Mouse (Mus musculus): ENCODE measurements at regions not wholly inside any gene's neighbourhood (a gene's known extent, or its start where the extent isn't known, plus 50 kb on each side); places are given as distances from the start of the nearest gene placed in this dataset.

DNA sequence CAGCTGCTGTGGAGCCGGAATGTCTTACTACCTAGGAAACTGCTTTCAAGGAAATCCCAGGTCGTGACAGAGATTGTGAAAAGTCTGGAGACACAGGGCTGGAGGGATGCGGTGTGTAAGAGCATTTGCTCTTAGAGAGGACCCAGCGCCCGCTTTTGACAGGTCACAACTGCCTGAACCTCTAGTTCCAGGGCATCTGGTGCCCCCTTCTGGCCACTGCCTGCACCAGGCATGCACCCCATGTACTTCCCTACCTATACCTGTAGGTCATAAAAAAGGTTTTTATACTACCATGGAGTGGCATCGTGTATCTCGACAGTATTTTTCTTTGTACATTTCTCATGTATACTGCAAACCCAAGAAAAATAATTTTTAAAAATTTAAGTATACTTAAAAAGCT is 314.0 kb downstream of the Bbx start:
- Histone ChIP-seq H3K27me3 (no peaks in the 10 kb centered on the region), H3K36me3 (no peaks in the 10 kb centered on the region), H3K9me3 (no peaks in the 10 kb centered on the region), H3K4me3 (no peak overlapping the region), H3K9ac (no peak overlapping the region), H3K27ac (no peak overlapping the region), H3K4me1 (no peaks in the 10 kb centered on the region), H3K4me2 (no peak overlapping the region)
- WGBS = 93% methylated on average over 7 of the region's 7 CpGs
- no peak for ATAC-seq (ENCODE audit: borderline replicate concordance, extremely low read depth, low FRiP score, low TSS enrichment)

GRCm38 (mm10) chr16:50122460-50122859 is 309.7 kb downstream of the Bbx start:
- no peak overlapping the region for H3K9ac ChIP-seq

GRCm38 (mm10) chr16:50124646-50125045 is 307.5 kb downstream of the Bbx start:
- no peak for ATAC-seq (ENCODE audit: borderline replicate concordance, extremely low read depth, low FRiP score, low TSS enrichment)
- H3K27ac ChIP-seq = no peak overlapping the region
- WGBS = 90% methylated on average over 4 of the region's 4 CpGs

More at GRCm38 (mm10) chr16:50122460-50122859, 309.7 kb downstream of the Bbx start:
- no peak for ATAC-seq (ENCODE audit: borderline replicate concordance, extremely low read depth, low FRiP score, low TSS enrichment)
- 56% methylated on average over 2 of the region's 2 CpGs for WGBS
- Histone ChIP-seq H3K4me3 (no peak overlapping the region), H3K4me2 (no peak overlapping the region), H3K27ac (no peak overlapping the region), H3K9me3 (no peaks in the 10 kb centered on the region), H3K27me3 (no peaks in the 10 kb centered on the region), H3K36me3 (no peaks in the 10 kb centered on the region), H3K4me1 (no peaks in the 10 kb centered on the region)

GRCm38 (mm10) chr16:50125564-50125963 is 306.6 kb downstream of the Bbx start:
- Histone ChIP-seq H3K4me2 (no peak overlapping the region), H3K27ac (no peak overlapping the region), H3K27me3 (no peaks in the 10 kb centered on the region), H3K9me3 (no peaks in the 10 kb centered on the region), H3K4me3 (no peak overlapping the region), H3K36me3 (no peaks in the 10 kb centered on the region), H3K9ac (no peak overlapping the region), H3K4me1 (no peaks in the 10 kb centered on the region)
- WGBS = 59% methylated on average over 5 of the region's 5 CpGs
- no peak for ATAC-seq (ENCODE audit: borderline replicate concordance, extremely low read depth, low FRiP score, low TSS enrichment)

More at GRCm38 (mm10) chr16:50124646-50125045, 307.5 kb downstream of the Bbx start:
- no peak overlapping the region for H3K9ac ChIP-seq
- no peaks in the 10 kb centered on the region for H3K27me3 ChIP-seq
- H3K4me2 ChIP-seq = no peak overlapping the region
- no peaks in the 10 kb centered on the region for H3K9me3 ChIP-seq
- H3K4me1 ChIP-seq = no peaks in the 10 kb centered on the region
- no peak overlapping the region for H3K4me3 ChIP-seq
- H3K36me3 ChIP-seq = no peaks in the 10 kb centered on the region

- H3K4me2 ChIP-seq = no peak overlapping the region
- no peak overlapping the region for H3K27ac ChIP-seq
- H3K9me3 ChIP-seq = no peaks in the 10 kb centered on the region
- H3K4me3 ChIP-seq = no peak overlapping the region
- no peaks in the 10 kb centered on the region for H3K4me1 ChIP-seq
- no peaks in the 10 kb centered on the region for H3K27me3 ChIP-seq
- H3K36me3 ChIP-seq = no peaks in the 10 kb centered on the region
- WGBS = 86% methylated on average over 2 of the region's 2 CpGs
- no peak overlapping the region for H3K9ac ChIP-seq
- no peak for ATAC-seq (ENCODE audit: borderline replicate concordance, extremely low read depth, low FRiP score, low TSS enrichment)
These were observed 300.8 kb downstream of the Bbx start for GRCm38 (mm10) chr16:50131406-50131805.
